Mouse (Mus musculus) forebrain, embryonic 14.5 days (tissue): ENCODE measurements around the gene Prox2. TPM values are rescaled to one million over a fixed set of nuclear protein-coding genes. Genes with fewer than 3 reads are reported as not detected.
"Not testable (repeated sequence)": the region's sequence is repeated elsewhere in the genome, so short reads cannot be mapped to it uniquely, and the experiment has no call there.

Experiments used
- ATAC-seq: fragments of 200-750 bp; cut with Nextera tagmentation; 2 replicates; pipeline ENCODE4 v1.8.0; 2017; ENCODE audit warnings: mild to moderate bottlenecking, moderate library complexity
- DNase-seq: peaks from one replicate; pipeline ENCODE4 v3.0.0-alpha.2; 2015; ENCODE audit warnings: low spot score
- H3K27ac ChIP-seq: fragments of 300-500 bp; sonication (generic); 2 replicates; pipeline ENCODE4 v1.5.1; 2014; ENCODE audit warnings: low read depth, mild to moderate bottlenecking, control low read depth, low read length, moderate library complexity
- H3K27me3 ChIP-seq: fragments of 300-500 bp; sonication (generic); replicated peaks from 2 replicates; pipeline ENCODE4 v1.6.1; 2014; ENCODE audit warnings: low read length, control low read depth, mixed read lengths; ENCODE audit not compliant: control insufficient read depth, insufficient read depth
- H3K36me3 ChIP-seq: fragments of 300-500 bp; sonication (generic); 2 replicates; pipeline ENCODE4 v1.6.1; 2014; ENCODE audit warnings: low read length, control low read depth; ENCODE audit not compliant: control insufficient read depth, insufficient read depth
- H3K4me1 ChIP-seq: fragments of 300-500 bp; sonication (generic); 2 replicates; pipeline ENCODE4 v1.6.1; 2014; ENCODE audit warnings: antibody characterized with exemption, low read length, control low read depth; ENCODE audit not compliant: control insufficient read depth, insufficient read depth
- H3K4me2 ChIP-seq: fragments of 300-500 bp; sonication (generic); 2 replicates; pipeline ENCODE4 v1.6.1; 2014; ENCODE audit warnings: mild to moderate bottlenecking, control low read depth, low read length
- H3K4me3 ChIP-seq: fragments of 300-500 bp; sonication (generic); 2 replicates; pipeline ENCODE4 v1.5.1; 2014; ENCODE audit warnings: low read depth, low read length, control low read depth
- H3K9ac ChIP-seq: fragments of 300-500 bp; sonication (generic); 2 replicates; pipeline ENCODE4 v1.6.1; 2014; ENCODE audit warnings: mild to moderate bottlenecking, low read length, control low read depth, moderate library complexity
- H3K9me3 ChIP-seq: fragments of 300-500 bp; sonication (generic); replicated peaks from 2 replicates; pipeline ENCODE4 v1.6.1; 2016; ENCODE audit warnings: low read length, control low read depth, mixed read lengths; ENCODE audit not compliant: control insufficient read depth
- WGBS: fragments of 180-500 bp; shearing (Covaris S2); extraction: QIAGEN DNeasy Blood & Tissue Kit; methylation state at CpG from one replicate; pipeline ENCODE4 v1.1.7; 2014; 5-methylcytosine and 5-hydroxymethylcytosine counted together
- polyA plus RNA-seq: library from polyadenylated mRNA; unstranded; fragments of >200 nt; fragmentation: Nextera tagmentation; extraction: Ambion mirVana; gene quantifications from 2 replicates; pipeline ENCODE4 v1.2.1, GENCODE M21; 2014

Prox2 gene
- polyA plus RNA-seq, 1 experiment from 2014 or later: 1.3 TPM

DNA sequence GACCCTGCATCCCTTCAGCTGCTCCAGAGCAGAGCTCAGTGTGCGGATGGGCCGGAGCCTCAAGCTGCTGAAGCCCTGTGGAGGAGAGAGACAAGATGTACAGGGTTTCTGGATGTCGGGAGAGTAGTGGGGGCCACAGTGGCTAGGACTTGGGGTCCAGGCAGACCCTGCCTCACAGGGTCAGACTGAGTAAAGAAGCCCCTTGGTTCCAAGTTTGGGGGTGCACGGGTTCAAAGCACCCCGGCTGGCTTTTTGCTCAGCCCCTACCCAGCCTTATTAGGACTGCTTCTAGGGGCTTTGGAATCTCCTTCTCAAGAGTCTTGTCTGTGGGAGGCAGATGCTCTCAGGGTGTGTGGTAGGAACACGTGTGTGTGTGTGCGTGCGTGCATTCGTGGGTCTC is 36.3 kb upstream of the Prox2 start:
- Histone ChIP-seq H3K4me3 (no peak overlapping the region), H3K4me1 (0 out of 2 replicates have a peak, but pooled peaks cover 2% of the 10 kb centered on the region), H3K27me3 (0 out of 2 replicates have a peak, but pooled peaks cover 4% of the 10 kb centered on the region), H3K36me3 (0 out of 2 replicates have a peak, but pooled peaks cover 5% of the 10 kb centered on the region), H3K27ac (no peak overlapping the region), H3K9ac (no peak overlapping the region), H3K4me2 (no peak overlapping the region), H3K9me3 (no peaks in the 10 kb centered on the region)
- ATAC-seq: no peak
- DNase-seq: no peak
- WGBS: 82% methylated on average over 9 of the region's 9 CpGs

DNA sequence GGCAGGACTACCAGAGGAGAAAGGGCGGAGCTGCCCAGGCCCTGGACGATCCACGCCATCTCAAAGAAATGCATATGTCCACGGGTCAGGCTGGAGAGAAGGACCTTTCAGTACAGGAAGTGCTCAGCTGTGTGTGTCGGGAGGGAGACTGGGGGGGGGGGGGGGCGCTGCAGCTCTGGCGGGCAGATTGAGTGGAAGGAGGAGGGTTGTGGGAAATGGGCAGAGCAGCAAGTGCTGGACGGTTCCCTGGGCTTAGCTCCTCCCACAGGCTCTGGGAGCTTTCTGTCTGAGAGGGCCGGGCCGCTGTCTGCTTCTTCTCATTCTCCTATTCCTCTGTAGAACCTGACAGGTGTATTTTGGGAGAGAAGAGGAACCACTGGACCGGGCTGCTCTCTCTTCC is 35.8 kb upstream of the Prox2 start:
- Histone ChIP-seq H3K9ac (no peak overlapping the region), H3K27ac (no peak overlapping the region)
- WGBS: 36% methylated on average over 11 of the region's 11 CpGs

GRCm38 (mm10) chr12:85145630-85146029 is 35.1 kb upstream of the Prox2 start:
- no peak overlapping the region for H3K27ac ChIP-seq
- H3K4me1 ChIP-seq: 0 out of 2 replicates have a peak, but pooled peaks cover 2% of the 10 kb centered on the region
- H3K4me3 ChIP-seq: no peak overlapping the region
- WGBS: 76% methylated on average over 9 of the region's 9 CpGs
- DNase-seq (no peak), ATAC-seq (0 out of 2 replicates have a peak, but pooled peaks have one; percentile 19)
- no peak overlapping the region for H3K9ac ChIP-seq
- no peak overlapping the region for H3K4me2 ChIP-seq
- 0 out of 2 replicates have a peak, but pooled peaks cover 4% of the 10 kb centered on the region for H3K27me3 ChIP-seq
- no peaks in the 10 kb centered on the region for H3K9me3 ChIP-seq
- 0 out of 2 replicates have a peak, but pooled peaks cover 5% of the 10 kb centered on the region for H3K36me3 ChIP-seq

More for the DNA sequence above, 35.8 kb upstream of the Prox2 start:
- 0 out of 2 replicates have a peak, but pooled peaks cover 5% of the 10 kb centered on the region for H3K36me3 ChIP-seq
- ATAC-seq (no peak), DNase-seq (no peak)
- no peak overlapping the region for H3K4me3 ChIP-seq
- 0 out of 2 replicates have a peak, but pooled peaks cover 2% of the 10 kb centered on the region for H3K4me1 ChIP-seq
- no peak overlapping the region for H3K4me2 ChIP-seq
- 0 out of 2 replicates have a peak, but pooled peaks cover 4% of the 10 kb centered on the region for H3K27me3 ChIP-seq
- no peaks in the 10 kb centered on the region for H3K9me3 ChIP-seq

GRCm38 (mm10) chr12:85144821-85145220 is 34.3 kb upstream of the Prox2 start:
- Histone ChIP-seq H3K4me3 (no peak overlapping the region), H3K9ac (no peak overlapping the region), H3K27ac (no peak overlapping the region), H3K36me3 (0 out of 2 replicates have a peak, but pooled peaks cover 5% of the 10 kb centered on the region), H3K4me2 (no peak overlapping the region), H3K9me3 (no peaks in the 10 kb centered on the region), H3K4me1 (no peaks in the 10 kb centered on the region), H3K27me3 (no peaks in the 10 kb centered on the region)
- ATAC-seq: no peak
- DNase-seq: no peak
- 89% methylated on average over 4 of the region's 4 CpGs for WGBS

DNA sequence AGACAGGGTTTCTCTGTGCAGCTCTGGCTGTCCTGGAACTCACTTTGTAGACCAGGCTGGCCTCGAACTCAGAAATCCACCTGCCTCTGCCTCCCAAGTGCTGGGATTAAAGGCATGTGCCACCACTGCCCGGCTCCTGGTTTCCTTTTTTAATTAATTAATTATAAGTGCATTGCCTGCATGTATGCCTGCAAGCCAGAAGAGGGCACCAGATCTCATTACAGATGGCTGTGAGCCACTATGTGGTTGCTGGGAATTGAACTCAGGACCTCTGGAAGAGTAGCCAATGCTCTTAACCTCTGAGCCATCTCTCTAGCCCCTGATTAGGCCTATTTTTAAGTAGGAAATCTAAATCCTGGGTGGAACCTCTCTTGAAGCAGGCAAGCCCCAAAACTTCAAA is 33.7 kb upstream of the Prox2 start:
- H3K27me3 ChIP-seq, H3K27ac ChIP-seq, H3K9ac ChIP-seq, H3K4me2 ChIP-seq, H3K36me3 ChIP-seq, H3K4me1 ChIP-seq, ATAC-seq, DNase-seq, H3K9me3 ChIP-seq, H3K4me3 ChIP-seq: not testable (repeated sequence)
- WGBS: 57% methylated on average over 2 of the region's 2 CpGs

- no peak overlapping the region for H3K4me3 ChIP-seq
- DNase-seq (peak; percentile 86), ATAC-seq (peak; percentile 68)
- H3K4me1 ChIP-seq: no peaks in the 10 kb centered on the region
- 0 out of 2 replicates have a peak, but pooled peaks cover 5% of the 10 kb centered on the region for H3K36me3 ChIP-seq
- no peak overlapping the region for H3K4me2 ChIP-seq
- H3K27ac ChIP-seq: no peak overlapping the region
- WGBS: 15% methylated on average over 4 of the region's 4 CpGs
- H3K27me3 ChIP-seq: no peaks in the 10 kb centered on the region
- H3K9ac ChIP-seq: no peak overlapping the region
- H3K9me3 ChIP-seq: no peaks in the 10 kb centered on the region
These were observed 32.2 kb upstream of the Prox2 start for GRCm38 (mm10) chr12:85142803-85143202.

DNA sequence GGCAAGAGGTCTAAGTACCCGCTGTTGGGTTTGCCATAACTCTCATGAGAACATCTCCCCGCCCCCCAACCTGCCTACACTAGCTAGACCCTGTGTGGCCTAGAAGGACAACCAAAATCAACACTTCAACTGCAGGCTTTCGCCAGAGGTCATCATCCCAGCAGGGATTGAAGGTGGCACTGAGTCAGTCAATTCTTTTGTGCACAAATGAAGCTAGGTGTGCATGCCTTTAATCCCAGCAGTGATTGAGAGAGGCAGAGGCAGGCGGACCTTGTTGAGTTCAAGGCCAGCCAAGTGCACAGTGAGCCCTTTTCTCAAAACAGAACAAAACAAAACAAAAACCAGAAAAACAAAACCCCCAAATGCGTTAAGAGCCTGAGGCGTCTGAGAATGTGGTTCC is 30.5 kb upstream of the Prox2 start:
- H3K27me3 ChIP-seq: no peaks in the 10 kb centered on the region
- DNase-seq (no peak), ATAC-seq (no peak)
- WGBS: 75% methylated on average over 6 of the region's 6 CpGs
- no peak overlapping the region for H3K9ac ChIP-seq
- H3K27ac ChIP-seq: no peak overlapping the region
- H3K4me1 ChIP-seq: no peaks in the 10 kb centered on the region
- H3K9me3 ChIP-seq: no peaks in the 10 kb centered on the region
- no peak overlapping the region for H3K4me2 ChIP-seq
- 0 out of 2 replicates have a peak, but pooled peaks cover 11% of the 10 kb centered on the region for H3K36me3 ChIP-seq
- no peak overlapping the region for H3K4me3 ChIP-seq

- Histone ChIP-seq H3K36me3 (peaks cover 19% of the 10 kb centered on the region), H3K4me3 (no peak overlapping the region), H3K4me2 (no peak overlapping the region), H3K9ac (no peak overlapping the region), H3K27me3 (no peaks in the 10 kb centered on the region), H3K4me1 (no peaks in the 10 kb centered on the region), H3K27ac (no peak overlapping the region), H3K9me3 (no peaks in the 10 kb centered on the region)
- DNase-seq (no peak), ATAC-seq (no peak)
- 57% methylated on average over 18 of the region's 18 CpGs for WGBS
These were observed 29.6 kb upstream of the Prox2 start for GRCm38 (mm10) chr12:85140036-85140701.

DNA sequence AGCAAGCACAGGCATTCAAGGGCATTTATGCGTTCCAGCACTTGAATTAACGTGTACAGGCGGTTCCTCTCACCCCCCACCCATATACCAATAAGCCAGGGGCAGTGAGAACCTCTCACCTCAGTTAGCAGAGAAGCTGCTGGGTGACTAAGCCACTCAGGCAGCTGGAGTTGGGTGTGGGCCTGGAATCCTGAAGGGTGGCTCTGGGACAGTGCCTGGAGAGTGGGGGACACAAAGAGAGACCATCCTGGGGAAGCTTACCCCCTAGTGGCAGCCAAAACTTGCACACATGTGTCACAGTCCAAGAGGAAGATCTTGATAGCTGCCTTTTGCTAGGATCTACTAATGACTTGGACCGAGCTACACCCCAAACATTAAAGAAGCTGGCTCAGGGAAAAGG is 26.1 kb upstream of the Prox2 start:
- ATAC-seq (no peak), DNase-seq (no peak)
- no peak overlapping the region for H3K4me2 ChIP-seq
- no peaks in the 10 kb centered on the region for H3K4me1 ChIP-seq
- WGBS: 74% methylated on average over 4 of the region's 4 CpGs
- H3K27me3 ChIP-seq: no peaks in the 10 kb centered on the region
- H3K27ac ChIP-seq: no peak overlapping the region
- H3K9ac ChIP-seq: no peak overlapping the region
- peaks cover 49% of the 10 kb centered on the region for H3K36me3 ChIP-seq
- no peaks in the 10 kb centered on the region for H3K9me3 ChIP-seq
- H3K4me3 ChIP-seq: no peak overlapping the region
